Mouse (Mus musculus) thymus, adult 2 months (tissue): ENCODE measurements around the gene Cd86.

Experiments used
- CTCF ChIP-seq: fragments of 200-500 bp; IDR thresholded peaks from 2 replicates; pipeline ENCODE4 v1.5.1; 2012; ENCODE audit warnings: mild to moderate bottlenecking, control low read depth, low read length, moderate library complexity, borderline replicate concordance; ENCODE audit not compliant: control insufficient read depth, poor library complexity, insufficient read depth; ENCODE audit errors: extremely low read depth
- POLR2A ChIP-seq: fragments of 200-500 bp; IDR thresholded peaks from 2 replicates; pipeline ENCODE4 v1.6.1; 2012; ENCODE audit warnings: mild to moderate bottlenecking, low read length, control low read depth, moderate library complexity; ENCODE audit not compliant: control insufficient read depth, poor library complexity, insufficient read depth; ENCODE audit errors: extremely low read depth

DNA sequence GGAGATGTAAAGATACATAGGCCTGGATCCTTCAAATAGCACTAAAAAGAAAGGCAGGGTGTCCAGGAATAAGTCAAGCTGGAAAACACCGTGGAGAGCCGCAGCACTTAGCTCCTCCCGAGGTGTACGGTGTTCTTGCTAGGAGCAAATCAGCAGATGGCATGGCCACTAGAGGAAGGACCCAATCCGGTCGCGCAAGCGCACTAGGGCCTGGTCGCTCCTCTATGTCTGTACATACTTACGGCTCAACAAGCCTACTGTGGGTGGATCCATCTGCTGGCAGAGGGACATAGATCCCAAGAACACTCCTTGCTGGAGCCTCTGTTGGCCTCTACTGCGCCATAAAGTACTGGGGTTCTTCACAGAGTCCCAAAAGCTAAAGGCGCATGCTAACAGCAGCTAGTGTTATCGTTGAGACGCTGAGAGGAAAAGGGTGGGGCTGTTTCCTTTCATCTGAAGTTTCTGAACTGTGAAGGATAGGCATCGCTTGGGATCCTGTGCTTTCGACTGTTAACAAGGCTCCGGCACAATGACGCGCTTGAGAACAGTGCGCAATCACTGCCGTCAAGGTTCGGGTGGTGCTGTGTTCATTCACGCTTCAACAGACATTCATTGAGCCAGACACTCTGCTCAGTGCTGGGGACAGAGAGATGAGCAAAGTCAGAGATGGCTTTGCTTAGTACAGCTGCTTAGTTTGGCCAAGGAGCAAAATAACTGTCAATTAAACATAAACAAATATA, 30.7 kb downstream of the Cd86 start:
- TF ChIP-seq CTCF (no peak), POLR2A (no peak)
